Mouse (Mus musculus) erythroblast, embryonic 14.5 days (primary cell): ENCODE data around the gene Col11a1.

Experiments used
- GATA1 ChIP-seq: IDR thresholded peaks from 2 replicates; pipeline ENCODE4 v1.6.1; 2012; ENCODE audit warnings: low read length, inconsistent platforms, mixed read lengths
- TAL1 ChIP-seq: IDR thresholded peaks from 3 replicates; pipeline ENCODE4 v1.6.1; 2012; ENCODE audit warnings: low read length, inconsistent platforms, mixed read lengths

- TF ChIP-seq TAL1 (no peak), GATA1 (no peak)
Measured at GRCm38 (mm10) chr3:114065123-114065522, 34.8 kb downstream of the Col11a1 start.
